Mouse (Mus musculus) right cerebral cortex, postnatal 10 days (tissue): ENCODE results near the gene Rbms3.
A peak's percentile ranks its signal among the peaks of the same experiment; 100 is the strongest.

Experiments used
- DNase-seq, 2 experiments: peaks; one replicate each; pipeline ENCODE4 v3.0.0; 2021; ENCODE audit warnings: low spot score in 2 of 2

Gene Rbms3

DNA sequence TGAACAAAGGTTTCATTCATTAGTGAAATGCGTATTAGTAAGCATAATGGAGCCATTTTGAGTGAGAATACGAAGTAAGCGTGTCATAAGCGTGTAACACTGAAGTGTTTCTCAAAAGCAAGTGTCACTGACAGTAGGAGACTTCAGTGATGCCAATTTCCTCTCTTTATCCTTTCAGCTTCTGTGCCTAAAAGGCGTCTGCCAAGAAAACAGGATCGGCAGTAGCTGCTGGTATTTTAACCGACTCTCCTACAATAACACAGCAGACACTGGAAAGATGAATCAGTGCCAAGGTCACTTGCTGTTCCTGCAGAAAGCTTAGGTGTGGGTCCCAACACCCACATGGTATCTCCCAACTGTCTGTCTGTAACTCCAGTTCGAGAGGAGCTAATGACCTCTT is 985.1 kb downstream of the Rbms3 start:
- no peak for DNase-seq

DNA sequence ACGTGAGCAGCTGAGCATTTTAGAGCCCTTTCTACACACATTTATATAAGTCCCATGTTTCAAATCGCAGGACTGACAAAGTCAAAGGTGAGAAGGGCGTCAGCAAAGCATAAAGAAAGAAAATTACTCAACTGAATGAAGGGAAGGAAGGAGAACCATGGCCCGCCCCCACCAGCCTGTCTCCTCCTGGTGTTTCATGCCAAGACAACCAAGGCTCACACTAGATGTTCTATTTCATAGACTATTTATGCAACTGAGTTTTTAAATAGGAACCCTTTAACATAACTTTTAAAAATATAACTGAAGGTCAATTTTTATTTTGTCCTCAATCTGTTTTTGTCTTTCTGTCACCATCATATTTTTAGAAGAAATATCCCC is 989.4 kb downstream of the Rbms3 start:
- no peak for DNase-seq

DNA sequence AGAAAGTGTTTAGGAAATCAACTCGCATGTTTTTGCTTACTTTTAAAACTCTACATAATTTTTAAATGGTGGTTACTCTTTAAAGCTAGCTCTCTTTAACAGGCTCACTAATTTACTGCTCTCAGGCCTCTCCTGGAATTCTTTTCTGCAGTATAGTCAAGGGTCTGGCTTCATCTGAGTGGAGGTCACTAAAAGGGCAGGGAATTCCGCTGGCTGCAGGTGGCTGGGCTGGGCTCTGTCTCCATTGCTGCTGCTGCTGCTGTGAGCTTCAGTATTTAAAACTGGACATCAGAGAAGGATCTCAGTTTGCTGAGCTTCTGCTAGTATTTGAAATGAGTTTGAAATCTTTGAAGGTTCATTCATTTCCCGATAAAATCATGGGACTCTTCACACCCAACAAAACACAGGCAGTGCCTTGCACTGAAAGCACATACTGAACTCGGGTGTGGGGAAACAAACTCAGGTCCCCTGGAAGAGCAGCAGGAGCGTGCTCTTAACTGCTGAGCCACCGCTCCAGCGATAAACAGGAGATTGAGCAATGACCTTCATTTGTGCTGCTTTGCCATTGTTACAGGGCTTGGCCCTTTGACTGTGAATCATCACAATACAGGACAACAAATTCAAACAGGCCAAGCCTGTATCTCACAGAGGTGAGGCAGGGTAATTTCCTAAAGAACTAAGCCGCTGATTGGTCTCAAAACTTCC is 990.0 kb downstream of the Rbms3 start:
- DNase-seq = no peak

DNA sequence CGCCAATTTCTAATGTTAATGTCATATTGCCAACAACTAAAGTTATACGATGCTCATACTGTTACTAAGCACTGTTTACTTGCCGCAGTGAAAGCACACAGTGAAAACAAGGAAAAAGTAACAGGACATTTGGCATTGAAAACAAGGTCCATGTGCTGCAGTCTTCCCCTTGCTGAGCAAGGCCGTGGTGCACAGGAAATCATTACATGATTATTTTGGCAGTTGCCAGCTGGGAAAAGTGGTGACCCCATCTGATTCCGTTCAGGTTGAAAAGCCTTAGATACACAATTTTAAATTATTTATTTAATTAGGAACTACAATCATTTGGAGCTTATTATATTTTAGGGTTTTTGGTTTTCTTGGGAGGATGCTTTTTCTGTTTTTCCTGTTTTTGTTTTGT is 995.9 kb downstream of the Rbms3 start:
- no peak for DNase-seq

DNA sequence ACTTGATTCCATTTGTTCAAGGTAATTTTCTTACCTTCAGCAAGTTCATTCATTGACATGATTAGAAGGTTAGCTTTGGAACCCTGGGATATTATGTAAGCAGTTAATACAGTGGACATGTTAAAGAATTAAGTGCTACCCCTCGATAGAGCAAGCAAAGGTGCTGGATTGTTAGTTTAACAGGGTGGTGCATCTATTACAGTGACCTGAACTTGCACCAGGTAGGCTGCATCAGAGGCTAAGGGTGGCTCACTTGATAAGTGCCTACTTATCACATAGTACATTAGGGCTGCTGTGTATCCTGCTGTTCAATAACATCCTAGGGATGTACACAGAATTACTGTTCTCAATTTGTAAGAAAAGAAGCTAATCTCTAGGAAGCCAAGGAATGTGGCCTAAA is 996.6 kb downstream of the Rbms3 start:
- DNase-seq = no peak

DNA sequence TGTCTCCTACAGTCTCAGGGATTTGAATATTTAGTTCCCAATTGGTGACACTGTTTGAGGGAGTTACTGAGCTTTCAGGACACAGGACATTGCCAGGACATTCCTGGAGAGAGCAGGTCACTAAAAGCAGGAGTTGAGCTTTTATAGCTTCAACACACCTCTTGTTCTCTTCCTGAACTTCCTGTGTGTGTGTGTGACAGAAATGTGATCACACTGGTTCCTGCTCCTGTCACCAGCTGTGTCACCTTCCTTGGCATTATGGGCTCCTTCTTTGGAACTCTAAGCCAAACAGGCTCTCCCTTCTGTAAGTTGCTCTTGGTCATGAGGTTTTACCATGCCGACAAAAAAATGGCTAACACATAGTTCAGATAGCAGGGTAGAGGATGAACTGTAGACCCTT is 997.9 kb downstream of the Rbms3 start:
- no peak for DNase-seq

DNA sequence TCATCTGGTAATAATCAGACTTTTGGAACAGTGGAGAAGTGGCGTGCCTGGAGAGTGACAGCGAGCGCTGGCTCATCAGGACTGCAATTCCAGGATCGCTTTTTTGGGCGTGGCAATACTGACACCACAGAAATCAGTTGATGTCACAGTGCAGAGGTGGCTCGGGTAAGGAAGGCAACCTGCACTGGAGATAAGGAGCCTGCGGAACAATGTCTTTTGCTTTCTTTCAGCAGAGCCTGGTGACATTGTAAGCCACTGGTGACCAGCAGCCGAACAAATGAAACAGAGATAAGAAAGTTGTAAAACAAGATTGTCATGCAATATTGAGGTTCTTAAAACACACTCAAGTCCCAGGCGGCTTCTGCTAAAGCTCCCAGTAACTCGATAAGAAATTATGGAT is 998.9 kb downstream of the Rbms3 start:
- DNase-seq = no peak

DNA sequence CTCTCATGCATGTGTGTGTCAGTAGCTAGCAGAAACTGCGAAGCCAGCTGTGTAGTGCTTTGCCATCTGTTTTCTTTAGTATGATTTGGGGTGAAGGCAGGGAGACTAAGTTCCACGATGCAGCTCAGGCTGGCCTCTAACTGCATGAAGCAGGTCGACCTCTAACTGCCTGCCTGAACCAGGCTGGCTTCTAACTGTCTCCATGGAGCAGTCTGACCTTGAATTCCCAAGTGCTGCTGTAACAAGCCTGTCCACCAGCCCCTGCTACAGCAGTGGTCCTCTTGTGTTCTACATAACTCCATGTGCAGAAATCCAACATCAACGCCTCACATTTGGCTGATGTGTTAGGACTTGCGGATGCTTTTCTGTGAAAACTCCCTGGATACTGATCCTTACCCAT is 1009.3 kb downstream of the Rbms3 start:
- peak in 1 of 2 experiments; percentile 40 for DNase-seq

DNA sequence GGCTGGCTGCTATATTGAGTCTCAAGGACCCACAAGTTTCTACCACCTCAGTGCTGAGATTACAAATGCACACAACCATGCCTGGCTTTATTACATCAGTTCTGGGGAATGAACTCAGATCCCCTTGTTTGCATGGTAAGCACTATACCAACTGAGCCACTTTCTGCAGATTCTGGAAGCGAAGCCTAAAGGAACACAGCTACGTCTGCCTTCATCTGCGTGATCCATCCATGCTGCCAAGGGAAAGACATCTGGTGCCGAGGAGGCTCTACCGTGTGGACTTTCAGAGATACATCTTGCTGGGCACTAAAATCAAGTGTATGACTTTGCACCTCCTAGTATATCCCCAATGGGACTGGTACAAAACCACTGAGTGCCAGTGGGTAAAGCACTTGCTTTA is 1010.8 kb downstream of the Rbms3 start:
- DNase-seq = peak in 1 of 2 experiments; percentile 28

DNA sequence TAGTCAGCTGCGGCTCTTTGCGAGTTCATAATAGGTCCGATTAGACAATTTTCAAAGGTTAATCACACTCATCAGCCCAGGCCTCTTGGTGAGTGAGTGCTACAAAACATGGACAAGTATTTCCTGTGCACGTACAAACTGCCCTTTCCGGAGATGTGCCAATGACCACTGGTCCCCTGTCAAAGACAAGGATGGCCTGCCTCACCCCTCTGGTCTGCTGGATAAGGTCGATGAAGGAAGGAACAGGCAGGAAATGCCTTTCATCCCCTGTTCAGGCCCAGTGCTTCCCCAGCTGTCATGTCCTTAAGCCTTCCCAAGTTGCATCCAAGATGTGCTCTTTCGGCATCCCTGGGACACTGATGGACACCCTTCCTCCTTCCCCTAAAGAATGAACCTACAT is 1016.4 kb downstream of the Rbms3 start:
- DNase-seq = no peak

DNA sequence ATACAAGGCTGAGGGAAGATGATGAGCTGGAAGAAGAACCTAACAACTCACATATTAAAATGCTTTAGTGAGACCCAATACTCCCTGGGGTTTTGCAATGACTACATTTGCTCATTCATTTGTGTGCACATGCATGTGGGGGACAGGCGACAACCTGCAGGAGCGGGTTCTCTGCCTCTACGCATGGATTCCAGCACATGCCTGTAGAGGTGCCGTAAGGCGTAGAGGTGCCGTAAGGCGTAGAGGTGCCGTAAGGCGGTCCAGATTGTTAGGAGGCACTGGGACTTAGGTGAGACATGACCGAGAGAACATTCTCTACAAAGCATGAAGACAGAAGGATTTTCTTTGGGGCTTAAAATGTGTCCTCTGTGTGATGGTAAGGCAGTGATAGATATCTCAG is 1033.7 kb downstream of the Rbms3 start:
- DNase-seq = no peak

DNA sequence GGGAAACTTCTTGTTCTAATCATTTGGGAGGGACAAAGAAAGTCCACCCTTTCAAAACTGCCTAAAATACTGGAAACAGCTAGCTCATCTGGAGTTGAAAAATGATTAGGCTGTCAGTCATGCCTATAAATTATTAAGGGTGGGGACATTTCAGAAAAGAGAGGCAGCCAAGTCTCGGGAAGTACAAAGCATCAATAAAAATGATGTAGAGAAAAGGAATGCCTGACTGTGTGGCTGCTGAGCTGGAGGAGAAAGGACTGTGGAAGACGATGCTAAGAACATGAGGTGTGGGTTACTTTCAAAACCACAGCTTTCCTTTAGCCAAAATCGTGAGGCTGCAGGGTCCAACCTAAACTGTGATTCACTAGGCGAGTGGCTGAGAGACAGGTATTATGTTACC is 1037.2 kb downstream of the Rbms3 start:
- no peak for DNase-seq

DNA sequence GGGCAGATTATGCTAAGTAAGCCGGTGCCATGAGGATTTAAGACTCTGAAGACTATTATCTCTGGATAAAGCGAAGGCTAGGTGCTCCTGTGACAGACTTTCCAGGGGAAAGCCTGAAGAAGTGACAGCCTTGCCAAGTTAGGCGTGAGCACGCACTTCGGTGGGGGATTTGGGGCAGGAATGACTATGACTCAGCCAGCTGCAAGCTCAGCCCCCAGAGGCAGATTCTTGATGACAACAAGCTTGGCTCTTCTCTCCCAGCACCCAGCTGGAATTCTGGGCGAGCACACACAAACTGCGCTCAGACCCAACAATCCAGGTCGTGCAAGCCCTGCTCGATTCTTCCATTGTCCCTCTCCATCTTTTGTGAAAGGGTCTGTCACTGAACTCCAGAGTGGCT is 1038.6 kb downstream of the Rbms3 start:
- peak in 1 of 2 experiments; percentile 23 for DNase-seq

DNA sequence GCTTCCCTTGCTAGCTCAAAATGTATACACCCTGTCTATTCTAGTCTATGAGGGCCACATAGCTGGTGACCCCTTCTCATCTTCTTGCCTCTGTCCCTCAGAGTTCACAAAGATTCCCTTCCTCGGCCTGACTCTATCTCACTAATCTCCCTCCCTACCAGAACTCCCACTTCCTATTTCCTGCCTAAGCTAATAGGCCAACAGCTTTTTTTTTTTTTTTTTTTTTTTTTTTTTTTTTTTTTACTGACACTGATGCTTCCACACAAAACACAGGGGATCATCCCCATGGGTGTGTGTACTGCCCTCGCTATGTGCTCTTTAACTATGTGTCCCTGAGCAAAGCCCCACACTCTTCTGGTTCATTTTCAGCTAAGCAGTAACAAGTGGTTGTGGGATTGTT is 1060.0 kb downstream of the Rbms3 start:
- no peak for DNase-seq

DNA sequence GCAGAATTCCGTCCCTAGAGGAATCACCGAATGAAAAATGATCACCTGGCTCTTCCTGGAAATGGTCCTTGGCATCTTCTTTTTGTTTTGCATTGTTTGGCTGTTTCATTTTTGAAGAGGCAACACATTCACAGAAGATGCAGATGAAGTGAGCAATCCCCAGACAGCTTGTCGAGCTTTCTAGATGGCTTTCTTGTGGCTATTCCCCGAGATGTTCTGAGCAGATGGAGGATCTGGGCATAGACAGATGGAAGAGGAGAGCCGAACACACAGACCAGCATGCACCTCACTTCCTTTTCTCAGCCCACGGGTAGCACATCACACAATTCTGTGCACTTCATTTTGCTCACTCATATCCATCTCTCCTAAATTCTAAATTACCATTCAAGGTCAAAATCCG is 1063.0 kb downstream of the Rbms3 start:
- DNase-seq = peak; percentile 41 to 60

DNA sequence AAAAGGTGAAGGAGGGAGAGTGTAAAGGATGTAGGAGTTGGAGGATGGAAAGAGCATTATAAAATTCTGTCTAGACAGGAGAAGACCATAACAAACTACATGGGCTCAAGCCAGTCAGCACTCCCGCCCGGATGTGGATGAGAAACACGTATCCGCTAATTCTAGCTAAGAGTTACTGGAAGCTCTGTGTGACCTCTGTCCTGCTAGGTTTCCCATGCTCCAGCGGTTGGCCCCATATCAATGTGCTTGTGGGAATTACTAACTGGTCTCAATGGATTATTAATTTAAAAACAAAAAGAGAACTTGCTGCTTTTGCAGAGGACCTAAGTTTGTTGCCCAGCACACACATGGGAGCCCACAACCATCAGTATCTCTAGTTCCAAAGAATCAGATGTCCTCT is 1071.9 kb downstream of the Rbms3 start:
- DNase-seq = no peak

DNA sequence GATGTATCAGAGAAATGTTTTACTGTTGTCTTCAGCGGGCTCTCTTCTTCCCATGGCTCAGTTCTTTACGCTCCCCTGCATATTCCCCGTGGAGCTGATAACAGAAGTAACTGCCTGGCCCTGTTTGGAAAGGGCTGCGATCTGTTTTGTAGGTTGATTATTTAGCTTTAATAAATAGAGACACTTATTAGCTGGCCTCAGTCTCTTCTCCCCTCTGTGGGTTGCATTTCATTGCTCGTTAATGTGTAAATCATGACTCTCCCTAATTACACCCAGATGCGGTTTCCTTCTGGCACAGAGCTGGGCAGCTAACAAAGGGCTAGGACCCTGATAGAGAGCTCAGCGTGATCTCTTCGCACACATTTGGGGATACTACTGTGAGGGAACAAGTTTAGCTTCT is 1073.1 kb downstream of the Rbms3 start:
- DNase-seq = no peak

DNA sequence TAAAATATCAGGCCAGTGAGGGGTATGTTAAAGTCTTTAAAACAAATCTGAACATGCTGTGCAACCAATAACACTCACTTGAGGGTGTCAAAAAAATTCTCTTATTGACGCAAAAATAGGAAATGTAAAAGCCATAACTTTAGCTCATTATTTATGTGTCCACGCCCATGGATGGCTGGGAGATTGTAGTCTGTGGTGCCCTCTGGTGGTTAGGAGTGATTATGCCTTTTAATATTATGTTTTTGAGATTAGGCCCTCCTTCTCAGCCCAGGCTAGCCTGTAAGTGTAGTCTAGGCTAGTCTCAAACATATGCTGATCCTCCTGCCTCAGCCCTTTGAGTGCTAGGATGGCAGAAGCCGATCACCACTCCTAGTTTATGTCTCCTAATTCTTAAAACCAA is 1076.5 kb downstream of the Rbms3 start:
- DNase-seq = no peak

DNA sequence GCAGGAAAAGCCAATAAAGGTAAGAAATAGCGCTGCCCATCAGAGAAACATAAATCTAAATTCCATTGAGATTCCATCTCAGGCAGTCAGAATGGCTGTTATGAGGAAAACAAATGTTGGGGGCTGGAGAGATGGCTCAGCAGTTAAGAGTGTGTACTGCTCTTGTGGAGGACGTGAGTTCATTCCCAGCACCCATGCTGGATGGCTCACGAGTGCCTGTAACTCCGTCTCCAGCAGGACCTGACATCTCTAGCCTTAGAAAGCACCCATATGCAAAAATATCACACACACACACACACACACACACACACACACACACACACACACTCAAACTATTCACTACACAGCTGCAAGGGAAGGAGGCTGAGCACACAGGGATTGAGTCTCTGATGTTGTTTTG is 1083.6 kb downstream of the Rbms3 start:
- DNase-seq = no peak

DNA sequence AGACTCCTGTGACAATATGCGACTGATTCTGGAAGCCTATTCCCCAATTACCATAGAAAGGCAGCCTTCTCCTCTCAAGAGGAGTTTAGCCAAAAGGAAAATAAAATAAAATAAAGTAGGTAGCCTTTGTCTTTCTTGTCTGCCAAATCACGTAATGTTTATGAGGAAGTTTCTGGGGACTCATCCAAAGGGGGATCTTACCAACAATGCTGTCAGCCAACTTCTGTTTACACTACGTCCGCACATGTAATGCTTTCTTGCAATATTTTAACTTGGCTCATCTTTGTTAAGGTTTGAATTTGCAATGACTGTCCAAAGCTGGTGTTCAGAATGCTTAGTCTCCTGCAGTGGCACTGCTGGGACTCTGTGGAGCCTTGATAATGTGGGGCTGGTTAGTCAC is 1086.9 kb downstream of the Rbms3 start:
- DNase-seq = no peak

DNA sequence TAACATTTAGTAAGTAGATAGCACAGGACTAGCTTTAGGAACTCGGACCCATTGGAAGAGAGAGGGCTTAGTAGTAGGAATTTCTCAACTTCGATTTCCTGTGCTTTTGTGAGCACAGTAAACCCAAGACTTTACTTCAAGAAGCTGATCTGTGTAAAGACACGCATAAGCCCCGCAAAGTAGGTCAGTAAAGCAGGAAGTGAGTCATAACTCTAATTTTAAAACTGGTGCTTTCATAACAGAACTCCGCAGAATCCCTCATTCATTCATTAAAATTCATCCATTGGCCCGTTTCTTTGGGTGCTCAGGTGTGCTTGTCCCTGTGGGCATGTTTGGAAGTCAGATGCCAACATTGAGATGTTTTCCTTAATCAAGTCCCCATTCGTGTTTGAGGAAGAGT is 1087.7 kb downstream of the Rbms3 start:
- no peak for DNase-seq

DNA sequence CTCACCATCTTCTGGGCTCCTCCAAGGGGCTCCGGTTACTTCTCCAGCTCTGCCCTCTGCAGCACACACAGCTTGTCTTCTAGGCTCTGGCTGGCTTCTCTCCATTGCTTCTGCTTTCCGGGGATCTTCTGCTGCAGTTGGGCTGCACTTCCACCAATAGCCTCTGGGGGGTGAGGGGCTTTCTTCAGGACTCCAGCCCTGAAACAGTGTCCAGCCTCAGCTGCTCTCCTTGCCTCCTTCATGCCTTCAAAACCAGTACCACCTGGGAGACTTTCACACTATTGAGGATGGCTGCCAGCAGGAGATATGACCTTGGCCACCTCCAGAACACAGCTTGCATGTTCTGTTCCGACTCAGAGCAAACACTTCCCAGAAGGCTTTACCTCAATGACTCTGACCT is 1094.0 kb downstream of the Rbms3 start:
- no peak for DNase-seq

DNA sequence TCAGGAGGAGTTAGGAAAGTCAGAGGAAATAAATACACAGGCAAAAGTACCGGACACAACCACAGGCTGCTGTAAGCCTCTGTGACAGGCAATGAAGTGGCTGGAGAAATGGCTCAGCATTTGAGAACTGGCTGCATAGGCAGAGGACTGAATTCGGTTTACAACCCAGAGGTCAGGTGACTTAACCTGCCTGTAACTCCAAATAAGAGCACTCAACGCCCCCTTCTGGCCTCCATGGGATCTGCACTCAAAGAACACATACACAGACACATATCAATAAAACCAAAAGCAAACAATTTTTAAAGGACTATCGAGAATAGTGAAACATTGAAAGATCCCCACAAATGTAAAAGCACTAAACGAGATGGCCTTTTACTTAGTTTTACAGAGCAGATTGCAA is 1096.3 kb downstream of the Rbms3 start:
- no peak for DNase-seq

DNA sequence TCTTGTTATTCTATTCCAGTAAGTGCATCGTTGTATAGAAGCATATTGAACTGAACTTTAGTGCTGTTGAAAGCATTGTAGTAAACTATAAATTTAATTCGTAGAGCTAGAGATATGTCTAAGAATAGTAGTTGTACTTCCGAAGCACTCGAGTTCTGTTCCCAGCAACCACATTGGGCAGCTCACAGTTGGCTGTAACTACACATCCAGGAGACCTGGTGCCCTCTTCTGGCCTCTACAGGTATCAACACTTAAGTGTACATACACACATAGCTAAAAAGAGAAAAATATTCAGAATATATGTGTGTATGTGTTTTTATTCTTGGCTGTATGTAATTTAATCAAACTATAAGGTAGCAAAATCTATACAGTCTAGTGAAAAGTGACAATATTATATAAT is 1098.6 kb downstream of the Rbms3 start:
- DNase-seq = no peak
